Mouse (Mus musculus): Measurements from ENCODE around the gene Plekho2. TPM values are rescaled to one million over a fixed set of nuclear protein-coding genes. Genes with fewer than 3 reads are reported as not detected.
A peak's percentile ranks its signal among the peaks of the same experiment; 100 is the strongest.

The Plekho2 gene
- polyA plus RNA-seq, 1 experiment from 2014 or later = 29.5 TPM

DNA sequence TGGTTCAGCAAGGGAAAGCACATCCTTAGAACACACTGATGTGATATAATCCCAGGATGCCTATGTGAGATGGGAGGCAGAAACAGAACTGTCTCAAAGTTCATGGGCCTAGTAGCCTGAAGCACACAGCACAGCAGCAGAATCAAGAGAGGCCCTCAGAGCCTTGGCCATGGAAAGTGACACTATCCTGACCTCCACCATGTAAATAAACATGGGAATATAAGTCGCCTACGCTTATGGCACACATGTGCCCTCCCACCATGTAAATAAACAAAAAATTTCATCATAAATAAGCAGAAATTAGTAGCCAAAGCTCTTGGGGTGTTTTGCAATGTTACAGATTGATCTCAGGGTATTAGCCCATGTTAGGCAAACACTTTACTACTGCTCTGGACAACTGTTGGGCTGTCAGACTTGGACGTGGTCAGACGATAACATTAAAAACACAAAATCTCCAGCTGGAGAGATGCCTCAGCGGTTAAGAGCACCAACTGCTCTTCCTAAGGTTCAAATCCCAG is 32.2 kb upstream of the Plekho2 start:
- H3K27ac ChIP-seq (ENCODE audit: low read depth, low read length) = no peak overlapping the region
- H3K4me3 ChIP-seq (ENCODE audit: low read depth, low read length) = no peak overlapping the region
- H3K4me1 ChIP-seq (replicated peaks; ENCODE audit: control insufficient read depth, insufficient read depth, low read length) = no peaks in the 10 kb centered on the region
- H3K36me3 ChIP-seq (ENCODE audit: control insufficient read depth, insufficient read depth, low read length) = no peaks in the 10 kb centered on the region
- 76% methylated on average over 5 of the region's 5 CpGs for WGBS
- no peak overlapping the region for H3K4me2 ChIP-seq
- DNase-seq (ENCODE audit: low spot score) (no peak), ATAC-seq (replicated peaks; ENCODE audit: low FRiP score) (no peak)
- H3K9ac ChIP-seq (ENCODE audit: low read depth, low read length) = no peak overlapping the region
- no peaks in the 10 kb centered on the region for H3K9me3 ChIP-seq (ENCODE audit: control insufficient read depth, low read length)
- no peaks in the 10 kb centered on the region for H3K27me3 ChIP-seq (replicated peaks; ENCODE audit: control insufficient read depth, insufficient read depth, low read length)

DNA sequence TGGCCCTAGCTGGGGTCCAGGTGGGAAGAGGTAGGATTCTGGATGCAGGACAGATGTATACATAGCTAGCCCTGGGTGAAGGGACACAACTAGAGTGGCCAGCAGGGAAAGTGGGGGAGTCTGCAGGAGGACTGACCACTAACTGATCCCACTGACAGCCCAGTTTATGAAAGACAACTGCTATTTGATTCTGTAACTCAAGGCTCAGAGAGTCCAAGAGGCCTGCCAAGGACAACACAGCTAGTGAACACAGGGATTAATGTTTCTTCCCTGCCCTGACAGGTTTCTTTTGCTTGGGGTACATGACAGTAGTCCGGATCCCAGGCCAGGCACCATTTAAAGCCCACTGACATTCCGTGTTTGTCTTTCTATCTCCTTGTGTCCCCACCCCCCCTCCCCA is 27.3 kb upstream of the Plekho2 start:
- DNase-seq (ENCODE audit: low spot score) (no peak), ATAC-seq (replicated peaks; ENCODE audit: low FRiP score) (no peak)
- peaks cover 3% of the 10 kb centered on the region for H3K4me1 ChIP-seq (replicated peaks; ENCODE audit: control insufficient read depth, insufficient read depth, low read length)
- WGBS = 40% methylated on average over 2 of the region's 2 CpGs
- H3K4me2 ChIP-seq = no peak overlapping the region
- no peaks in the 10 kb centered on the region for H3K27me3 ChIP-seq (replicated peaks; ENCODE audit: control insufficient read depth, insufficient read depth, low read length)
- H3K4me3 ChIP-seq (ENCODE audit: low read depth, low read length) = no peak overlapping the region
- H3K36me3 ChIP-seq (ENCODE audit: control insufficient read depth, insufficient read depth, low read length) = no peaks in the 10 kb centered on the region
- H3K27ac ChIP-seq (ENCODE audit: low read depth, low read length) = no peak overlapping the region
- no peak overlapping the region for H3K9ac ChIP-seq (ENCODE audit: low read depth, low read length)
- no peaks in the 10 kb centered on the region for H3K9me3 ChIP-seq (ENCODE audit: control insufficient read depth, low read length)

DNA sequence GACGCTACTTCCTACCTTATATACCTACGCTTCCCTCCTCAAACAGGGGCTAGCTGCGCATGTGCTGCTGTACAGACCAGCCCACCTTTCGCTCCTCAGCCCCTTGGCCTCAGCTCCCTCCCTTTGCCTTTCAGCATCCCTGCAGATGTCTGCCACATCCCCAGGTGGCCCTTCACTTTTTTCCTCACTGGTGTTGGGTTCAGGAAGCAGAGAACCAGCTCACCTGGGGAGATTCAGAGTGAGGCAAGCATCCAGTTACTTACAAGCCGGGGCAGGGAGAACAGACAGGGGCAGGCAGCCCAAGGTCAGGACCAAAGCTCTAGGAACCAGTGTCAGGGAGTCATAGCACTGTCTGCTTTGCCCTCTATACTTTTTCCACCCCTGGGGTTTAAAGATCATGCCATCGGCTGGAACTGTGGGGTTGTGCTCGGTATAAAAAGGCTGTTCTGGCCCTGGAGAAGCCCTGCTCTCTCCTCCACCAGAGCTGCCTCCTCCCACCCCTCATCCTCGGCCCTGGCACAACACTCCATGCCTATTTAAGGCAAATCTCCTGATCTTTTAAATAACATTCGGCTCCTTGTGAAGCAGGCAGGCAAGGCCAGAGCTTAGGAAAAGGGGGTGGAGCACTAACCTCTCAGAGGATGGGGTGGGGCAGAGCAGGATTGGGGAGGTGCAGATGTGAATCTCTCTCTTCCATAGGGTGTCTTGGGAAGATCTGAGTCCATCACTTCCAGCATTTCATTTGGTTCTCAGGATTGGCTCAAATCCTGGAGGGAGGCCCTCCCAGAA is 26.7 kb upstream of the Plekho2 start:
- ATAC-seq (replicated peaks; ENCODE audit: low FRiP score) = no peak

DNA sequence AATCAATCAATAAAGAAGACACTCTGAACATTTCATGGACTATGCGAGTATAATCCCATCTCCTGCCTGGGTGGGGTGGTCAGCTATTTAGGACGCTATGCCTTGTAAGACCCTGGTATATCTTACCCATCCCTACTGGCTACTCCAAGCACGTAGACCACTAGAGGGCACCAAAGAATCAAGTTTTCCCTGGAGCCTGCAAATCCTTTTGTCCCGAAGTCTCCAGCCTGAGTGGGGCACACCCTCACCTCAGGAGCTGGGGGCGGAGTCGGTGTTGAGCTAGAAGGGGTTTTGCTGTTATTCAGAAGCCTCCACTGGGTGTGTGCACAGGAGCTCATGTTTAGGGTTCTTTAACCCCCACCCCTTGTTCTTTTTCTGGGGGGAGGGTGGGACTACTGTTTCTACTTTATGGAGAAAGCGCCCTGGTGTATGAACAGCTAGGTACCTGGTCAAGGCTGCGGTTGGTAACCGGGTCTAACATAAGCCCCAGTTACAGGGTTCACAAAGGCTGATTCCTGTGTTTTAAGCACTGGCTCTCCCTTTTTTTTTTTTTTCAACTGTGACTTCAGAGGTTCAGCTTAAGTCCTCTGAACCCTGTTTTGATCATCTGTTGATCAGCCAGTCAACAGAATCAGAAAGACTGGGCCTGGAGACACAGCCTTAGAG is 25.8 kb upstream of the Plekho2 start:
- ATAC-seq (replicated peaks; ENCODE audit: low FRiP score) (no peak; the same call in 1 of the 2 replicates), DNase-seq (ENCODE audit: low spot score) (peak; percentile 76)
- no peaks in the 10 kb centered on the region for H3K9me3 ChIP-seq (ENCODE audit: control insufficient read depth, low read length)
- H3K4me3 ChIP-seq (ENCODE audit: low read depth, low read length) = no peak overlapping the region
- WGBS = 6% methylated on average over 9 of the region's 9 CpGs
- peaks cover 3% of the 10 kb centered on the region for H3K4me1 ChIP-seq (replicated peaks; ENCODE audit: control insufficient read depth, insufficient read depth, low read length)
- H3K9ac ChIP-seq (ENCODE audit: low read depth, low read length) = no peak overlapping the region
- H3K4me2 ChIP-seq = peak overlapping the region; percentile 38; the same call in 1 of the 2 replicates
- no peaks in the 10 kb centered on the region for H3K27me3 ChIP-seq (replicated peaks; ENCODE audit: control insufficient read depth, insufficient read depth, low read length)
- no peak overlapping the region for H3K27ac ChIP-seq (ENCODE audit: low read depth, low read length)
- H3K36me3 ChIP-seq (ENCODE audit: control insufficient read depth, insufficient read depth, low read length) = no peaks in the 10 kb centered on the region

More for the DNA sequence above, 26.7 kb upstream of the Plekho2 start:
- Histone ChIP-seq H3K4me3 (ENCODE audit: low read depth, low read length) (no peak overlapping the region), H3K36me3 (ENCODE audit: control insufficient read depth, insufficient read depth, low read length) (no peaks in the 10 kb centered on the region), H3K4me2 (no peak overlapping the region), H3K9me3 (ENCODE audit: control insufficient read depth, low read length) (no peaks in the 10 kb centered on the region), H3K27me3 (replicated peaks; ENCODE audit: control insufficient read depth, insufficient read depth, low read length) (no peaks in the 10 kb centered on the region), H3K4me1 (replicated peaks; ENCODE audit: control insufficient read depth, insufficient read depth, low read length) (peaks cover 3% of the 10 kb centered on the region), H3K9ac (ENCODE audit: low read depth, low read length) (no peak overlapping the region), H3K27ac (ENCODE audit: low read depth, low read length) (no peak overlapping the region)
- DNase-seq (ENCODE audit: low spot score) = no peak
- 39% methylated on average over 9 of the region's 9 CpGs for WGBS

DNA sequence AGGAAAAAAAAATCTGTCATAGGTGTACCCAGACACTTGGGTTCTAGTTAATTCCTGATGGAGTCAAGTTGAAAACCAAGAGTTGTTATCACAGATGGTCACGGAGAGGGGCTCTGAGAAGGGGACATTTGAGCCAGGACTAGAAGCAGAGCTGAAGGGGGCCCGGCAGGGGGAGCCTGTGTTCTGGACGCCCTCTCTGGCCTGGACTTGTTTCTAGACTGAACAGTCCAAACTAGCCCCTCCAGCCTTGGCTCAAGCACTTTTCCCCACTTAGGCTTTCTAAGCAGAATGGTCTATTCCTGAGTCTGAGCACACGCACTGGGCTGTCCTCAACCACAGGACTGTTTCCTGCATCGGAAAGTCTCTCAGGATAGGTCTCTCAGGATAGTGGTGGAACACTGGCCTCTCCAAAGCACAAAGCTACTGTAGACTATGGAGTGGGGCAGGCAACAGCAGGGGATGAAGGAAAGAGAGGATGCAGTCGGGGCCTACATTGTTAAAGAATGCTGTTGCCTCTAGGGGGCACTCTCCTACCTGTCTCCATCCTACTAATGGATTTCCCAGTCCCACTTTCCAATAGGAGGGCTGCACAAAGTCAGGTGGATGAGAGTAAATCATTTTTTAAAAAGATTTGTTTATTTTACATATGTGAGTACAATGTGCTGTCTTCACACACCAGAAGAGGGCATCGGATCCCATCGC is 23.7 kb upstream of the Plekho2 start:
- DNase-seq (ENCODE audit: low spot score) (no peak), ATAC-seq (replicated peaks; ENCODE audit: low FRiP score) (no peak)
- Histone ChIP-seq H3K4me2 (no peak overlapping the region), H3K27ac (ENCODE audit: low read depth, low read length) (no peak overlapping the region), H3K9ac (ENCODE audit: low read depth, low read length) (no peak overlapping the region), H3K27me3 (replicated peaks; ENCODE audit: control insufficient read depth, insufficient read depth, low read length) (no peaks in the 10 kb centered on the region), H3K9me3 (ENCODE audit: control insufficient read depth, low read length) (no peaks in the 10 kb centered on the region), H3K4me1 (replicated peaks; ENCODE audit: control insufficient read depth, insufficient read depth, low read length) (peaks cover 3% of the 10 kb centered on the region), H3K36me3 (ENCODE audit: control insufficient read depth, insufficient read depth, low read length) (no peaks in the 10 kb centered on the region), H3K4me3 (ENCODE audit: low read depth, low read length) (no peak overlapping the region)
- 60% methylated on average over 8 of the region's 8 CpGs for WGBS

DNA sequence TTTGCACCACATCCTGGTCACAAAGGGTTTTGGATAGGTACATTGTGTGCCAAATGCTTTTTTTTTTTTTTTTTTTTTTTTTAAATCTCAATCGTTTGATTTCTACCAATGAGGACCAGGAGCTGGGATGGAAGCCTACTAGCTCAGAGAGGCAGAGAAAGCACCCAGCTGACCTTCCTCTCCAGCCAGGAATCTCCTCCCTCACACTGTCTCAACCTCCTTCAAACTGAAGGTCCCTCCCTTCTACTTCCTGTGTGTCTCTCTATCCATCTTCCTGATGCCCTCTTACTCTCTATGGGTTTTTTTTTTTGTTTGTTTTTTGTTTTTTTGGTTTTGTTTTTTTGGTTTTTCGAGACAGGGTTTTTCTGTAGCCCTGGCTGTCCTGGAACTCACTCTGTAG is 21.1 kb upstream of the Plekho2 start:
- no peak overlapping the region for H3K4me2 ChIP-seq
- DNase-seq (ENCODE audit: low spot score) (no peak), ATAC-seq (replicated peaks; ENCODE audit: low FRiP score) (no peak)
- H3K4me3 ChIP-seq (ENCODE audit: low read depth, low read length) = no peak overlapping the region
- no peaks in the 10 kb centered on the region for H3K9me3 ChIP-seq (ENCODE audit: control insufficient read depth, low read length)
- H3K36me3 ChIP-seq (ENCODE audit: control insufficient read depth, insufficient read depth, low read length) = no peaks in the 10 kb centered on the region
- peaks cover 3% of the 10 kb centered on the region for H3K4me1 ChIP-seq (replicated peaks; ENCODE audit: control insufficient read depth, insufficient read depth, low read length)
- 59% methylated on average over 2 of the region's 2 CpGs for WGBS
- H3K9ac ChIP-seq (ENCODE audit: low read depth, low read length) = no peak overlapping the region
- no peaks in the 10 kb centered on the region for H3K27me3 ChIP-seq (replicated peaks; ENCODE audit: control insufficient read depth, insufficient read depth, low read length)
- H3K27ac ChIP-seq (ENCODE audit: low read depth, low read length) = no peak overlapping the region

- H3K36me3 ChIP-seq (ENCODE audit: control insufficient read depth, insufficient read depth, low read length) = peaks cover 10% of the 10 kb centered on the region; the same call in 1 of the 2 replicates
- ATAC-seq (replicated peaks; ENCODE audit: low FRiP score) (no peak), DNase-seq (ENCODE audit: low spot score) (no peak)
- peak overlapping the region; percentile 20; the same call in 1 of the 2 replicates for H3K4me3 ChIP-seq (ENCODE audit: low read depth, low read length)
- no peak overlapping the region for H3K27ac ChIP-seq (ENCODE audit: low read depth, low read length)
- H3K4me1 ChIP-seq (replicated peaks; ENCODE audit: control insufficient read depth, insufficient read depth, low read length) = no peaks in the 10 kb centered on the region
- H3K9ac ChIP-seq (ENCODE audit: low read depth, low read length) = no peak overlapping the region
- H3K4me2 ChIP-seq = peak overlapping the region; percentile 41
- H3K27me3 ChIP-seq (replicated peaks; ENCODE audit: control insufficient read depth, insufficient read depth, low read length) = no peaks in the 10 kb centered on the region
- no peaks in the 10 kb centered on the region for H3K9me3 ChIP-seq (ENCODE audit: control insufficient read depth, low read length)
- WGBS = 38% methylated on average over 9 of the region's 11 CpGs
Observed at GRCm38 (mm10) chr9:65598765-65599249, 19.0 kb upstream of the Plekho2 start.

DNA sequence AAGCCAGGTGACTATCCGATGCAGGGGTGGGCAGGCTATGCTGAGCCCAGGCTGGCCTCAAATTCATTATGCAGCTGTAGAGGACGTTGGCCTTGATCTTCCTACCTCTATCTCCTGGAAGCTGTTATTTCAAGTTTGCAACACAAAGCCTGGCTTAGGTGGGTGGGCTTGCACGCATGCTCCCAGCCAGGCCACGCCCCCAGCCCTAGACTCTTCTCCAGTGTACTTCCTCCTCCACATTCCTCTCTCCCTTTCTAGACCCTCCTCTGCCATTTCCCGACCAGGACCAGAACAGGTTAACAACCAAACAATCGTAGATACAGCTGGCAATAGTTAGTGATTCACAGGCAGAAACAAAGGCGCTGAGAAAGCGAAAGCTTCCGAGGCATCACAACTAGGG is 13.8 kb upstream of the Plekho2 start:
- Histone ChIP-seq H3K9me3 (ENCODE audit: control insufficient read depth, low read length) (no peaks in the 10 kb centered on the region), H3K9ac (ENCODE audit: low read depth, low read length) (no peak overlapping the region), H3K4me3 (ENCODE audit: low read depth, low read length) (no peak overlapping the region), H3K36me3 (ENCODE audit: control insufficient read depth, insufficient read depth, low read length) (peaks cover 45% of the 10 kb centered on the region), H3K27me3 (replicated peaks; ENCODE audit: control insufficient read depth, insufficient read depth, low read length) (no peaks in the 10 kb centered on the region), H3K4me2 (no peak overlapping the region), H3K27ac (ENCODE audit: low read depth, low read length) (no peak overlapping the region), H3K4me1 (replicated peaks; ENCODE audit: control insufficient read depth, insufficient read depth, low read length) (peaks cover 10% of the 10 kb centered on the region)
- WGBS = 86% methylated on average over 9 of the region's 9 CpGs
- ATAC-seq (replicated peaks; ENCODE audit: low FRiP score) (no peak), DNase-seq (ENCODE audit: low spot score) (no peak)
